Mouse (Mus musculus): ENCODE data around the gene Vma21-ps.
"Not testable (repeated sequence)": the region's sequence is repeated elsewhere in the genome, so short reads cannot be mapped to it uniquely, and the experiment has no call there.

Gene Vma21-ps

DNA sequence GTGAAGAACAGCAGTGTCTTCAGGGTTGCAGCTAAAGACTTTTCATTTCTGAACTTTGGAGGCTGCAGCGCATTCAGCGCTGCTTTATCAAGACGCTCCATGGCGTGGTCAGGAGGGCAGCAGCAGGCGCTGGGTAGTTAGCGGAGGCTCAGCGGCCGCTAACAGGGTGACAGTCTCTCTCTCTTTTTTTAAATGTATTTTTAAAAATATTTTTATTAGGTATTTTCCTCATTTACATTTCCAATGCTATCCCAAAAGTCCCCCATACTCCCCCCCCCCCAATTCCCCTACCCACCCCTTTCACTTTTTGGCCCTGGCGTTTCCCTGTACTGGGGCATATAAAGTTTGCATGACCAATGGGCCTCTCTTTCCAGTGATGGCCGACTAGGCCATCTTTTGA lies at the start of gene Vma21-ps:
Gene Vma21-ps (minus strand): TSS at position 101 of the 400 bp plus-strand sequence.
- not testable (repeated sequence) for DNase-seq

DNA sequence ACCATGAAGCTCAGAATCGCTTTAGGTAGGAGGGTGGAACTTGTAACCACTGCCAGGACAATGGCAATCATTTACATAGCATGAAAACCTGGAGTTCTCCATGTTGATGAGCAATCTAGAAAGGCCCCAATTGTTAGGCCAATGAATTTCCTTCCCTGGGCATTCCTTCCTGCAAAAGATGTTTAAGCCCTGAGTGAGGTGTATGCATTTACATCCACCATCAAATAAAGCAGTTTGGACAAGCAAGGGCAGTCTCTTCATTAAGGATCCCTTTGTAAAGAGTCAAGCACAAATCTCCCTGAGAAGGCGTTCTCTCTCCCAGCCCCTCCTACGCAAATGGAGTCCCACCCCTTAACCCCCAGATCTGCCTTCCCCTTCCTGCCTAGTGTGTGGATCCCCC lies 46.0 kb upstream of the Vma21-ps start:
- DNase-seq, result no peak

DNA sequence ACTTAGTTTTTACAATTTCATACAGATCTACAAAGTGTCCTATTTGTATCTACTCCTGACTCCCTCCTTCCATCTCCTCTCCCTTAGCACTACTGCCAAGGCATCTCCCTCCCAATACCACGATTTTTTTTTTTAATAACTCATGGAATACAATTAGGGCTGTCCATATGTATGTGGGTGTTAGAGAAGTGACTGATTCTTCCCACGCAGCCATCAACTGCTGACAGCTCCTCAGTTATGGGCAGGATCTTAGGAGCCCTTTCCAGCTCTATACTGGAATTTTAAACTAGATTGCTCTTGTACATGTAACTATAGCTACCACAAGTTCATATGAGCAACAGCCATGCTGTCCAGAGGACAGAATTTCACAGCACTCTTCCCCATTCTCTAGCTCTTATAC lies 33.6 kb upstream of the Vma21-ps start:
- DNase-seq, result no peak

DNA sequence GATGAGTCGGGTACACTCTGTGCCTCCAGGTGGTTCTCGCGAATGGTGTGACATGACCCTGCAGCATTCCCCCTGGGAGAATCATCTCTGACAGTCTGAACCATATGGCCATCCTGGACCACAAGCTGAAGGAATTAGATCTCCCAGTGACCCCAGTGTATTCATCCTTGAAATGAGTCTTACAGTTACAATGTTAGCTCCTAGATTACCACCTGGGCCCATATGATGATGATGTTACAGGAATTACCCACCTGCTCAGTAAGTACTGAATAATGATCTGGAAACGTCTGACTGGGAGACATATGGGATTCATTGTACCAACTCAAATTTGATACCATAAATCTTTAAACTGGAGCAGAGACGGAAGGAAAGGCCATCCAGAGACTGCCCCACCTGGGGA lies 29.4 kb upstream of the Vma21-ps start:
- DNase-seq, result no peak

DNA sequence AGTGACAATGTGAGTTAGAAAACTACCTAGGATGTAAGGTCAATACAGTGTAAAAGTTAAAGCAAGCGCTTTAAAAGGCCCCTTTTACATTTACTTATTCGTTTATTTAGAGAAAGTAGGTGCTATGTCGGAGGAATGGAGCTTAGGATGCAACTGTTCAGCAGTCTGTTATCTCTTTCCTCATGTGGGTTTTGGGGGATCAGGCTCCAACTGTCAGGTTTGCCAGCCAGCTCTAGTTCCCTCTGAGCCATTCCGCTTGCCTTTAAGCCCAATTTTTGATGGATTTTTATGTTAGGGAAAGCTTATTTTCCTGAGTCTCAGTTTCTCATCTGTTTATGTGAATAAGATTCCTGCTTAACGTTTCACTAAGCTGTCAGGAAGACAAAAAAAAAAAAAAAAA lies 22.3 kb upstream of the Vma21-ps start:
- DNase-seq, result no peak

DNA sequence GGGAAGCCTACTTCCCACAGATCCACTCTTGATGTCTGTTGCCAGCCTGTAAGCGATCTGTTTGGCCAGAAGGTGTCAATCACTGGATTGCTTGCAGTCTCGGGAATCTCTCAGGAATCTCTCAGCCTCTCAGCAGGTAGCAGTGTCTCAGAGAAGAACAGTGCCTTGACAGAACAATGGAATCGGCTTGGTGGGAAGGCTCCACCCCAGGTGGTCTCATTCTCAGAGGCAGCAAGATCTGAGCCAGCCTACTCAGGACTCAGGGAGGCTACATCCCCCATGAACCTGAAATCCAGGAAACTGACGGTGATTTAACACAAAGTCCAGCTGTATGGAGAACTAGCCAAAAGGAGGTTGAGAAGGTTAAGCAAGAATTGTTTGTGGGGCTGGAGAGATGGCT lies 20.5 kb upstream of the Vma21-ps start:
- DNase-seq, result no peak

DNA sequence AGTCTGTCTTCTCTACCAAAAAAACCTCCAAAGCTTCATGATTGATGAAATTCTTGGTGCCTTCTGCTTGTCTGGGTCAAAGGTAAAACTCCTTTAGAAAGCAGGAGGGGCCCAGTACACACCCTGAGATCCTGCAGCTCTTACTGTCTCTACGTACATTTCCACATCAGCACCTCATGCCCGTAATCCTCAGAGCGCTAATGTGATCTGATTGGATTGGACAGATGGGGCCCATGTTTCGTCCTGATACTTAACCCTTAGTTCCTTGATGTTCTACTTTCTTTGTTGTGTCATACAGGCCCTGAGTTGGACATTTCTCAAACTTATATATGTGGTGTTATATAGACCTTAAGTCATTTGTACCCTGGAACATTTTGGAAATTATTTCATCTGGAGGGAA lies 9.6 kb downstream of the Vma21-ps start:
- DNase-seq, result no peak

DNA sequence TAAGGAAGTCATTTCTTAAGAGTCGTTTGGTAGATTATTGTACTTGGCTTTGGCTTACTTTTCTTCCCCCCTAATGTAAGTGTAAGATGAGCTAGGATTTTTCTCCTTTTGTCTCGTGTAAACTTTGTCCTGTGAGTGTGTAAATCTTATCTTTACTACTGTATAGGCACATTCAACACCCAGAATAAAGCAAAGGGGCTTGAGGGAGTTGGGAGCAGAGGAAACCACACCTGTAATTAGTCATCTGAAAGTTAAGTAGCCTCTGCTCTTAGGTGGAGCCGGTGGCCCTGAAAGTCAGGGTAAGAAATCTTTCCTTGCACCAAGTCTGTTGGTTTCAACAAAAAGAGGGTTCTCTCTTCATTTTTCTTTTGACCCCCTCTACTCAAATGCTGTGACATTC lies 23.6 kb downstream of the Vma21-ps start:
- DNase-seq, result no peak

DNA sequence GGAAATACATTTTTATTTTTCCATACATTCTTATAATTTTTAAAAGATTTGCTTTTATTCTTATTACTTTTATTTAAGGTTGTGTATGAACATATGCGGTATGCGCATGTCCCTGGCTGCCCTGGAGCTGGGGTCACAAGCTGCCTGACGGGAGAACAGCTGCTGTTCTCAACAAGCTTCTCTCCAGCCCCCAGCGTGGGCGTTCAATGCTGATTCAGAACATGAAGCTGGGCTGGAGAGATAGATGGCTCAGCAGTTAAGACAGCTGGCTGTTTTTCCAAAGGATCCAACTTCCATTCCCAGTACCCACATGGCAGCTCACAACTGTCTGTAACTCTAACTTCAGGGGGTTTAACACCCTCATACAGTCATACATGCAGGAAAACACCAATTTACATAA lies 35.7 kb downstream of the Vma21-ps start:
- no peak for DNase-seq

DNA sequence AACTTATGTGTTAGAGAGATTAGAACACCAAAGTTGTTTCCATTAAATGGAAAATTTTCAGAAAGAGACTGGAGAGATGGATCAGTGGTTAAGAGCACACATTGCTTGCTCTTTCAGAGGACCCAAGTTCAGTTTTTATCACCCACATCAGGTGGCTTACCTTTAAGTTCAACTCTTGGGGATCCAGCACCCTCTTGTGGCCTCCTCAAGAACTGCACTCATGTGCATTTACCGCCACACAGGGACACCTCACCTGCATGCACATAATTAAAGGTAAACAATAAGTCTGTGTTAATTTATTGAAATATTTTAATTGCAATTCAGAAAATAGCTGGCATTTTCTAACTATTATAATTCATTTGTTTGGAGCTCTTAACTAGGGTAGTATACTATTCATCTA lies 37.3 kb downstream of the Vma21-ps start:
- DNase-seq, result no peak

All from kidney, adult 18-20 months (tissue).